Mouse (Mus musculus) brain, embryonic 14.5 days (tissue): ENCODE data around the gene 4931406C07Rik.

Experiments
- CTCF ChIP-seq: fragments of 200-500 bp; IDR thresholded peaks from 2 replicates; pipeline ENCODE4 v1.5.1; 2012; ENCODE audit warnings: inconsistent platforms, mild to moderate bottlenecking, moderate library complexity, borderline replicate concordance; ENCODE audit not compliant: insufficient read depth, insufficient read length; ENCODE audit errors: extremely low read depth
- POLR2A ChIP-seq: fragments of 200-500 bp; IDR thresholded peaks from 2 replicates; pipeline ENCODE4 v1.6.1; 2012; ENCODE audit warnings: mild to moderate bottlenecking, inconsistent platforms, borderline replicate concordance; ENCODE audit not compliant: poor library complexity, insufficient read depth, insufficient read length, severe bottlenecking; ENCODE audit errors: extremely low read depth

GRCm38 (mm10) chr9:15279649-15280490, 26.4 kb downstream of the 4931406C07Rik start, which contains the start of gene Med17:
- no peak for TF ChIP-seq CTCF
- TF ChIP-seq POLR2A, result peak; percentile 67; the same call in 1 of the 2 replicates
